Mouse (Mus musculus) embryonic facial prominence, embryonic 13.5 days (tissue): ENCODE data around the gene Cdhr5. TPM values are rescaled to one million over a fixed set of nuclear protein-coding genes. Genes with fewer than 3 reads are reported as not detected.
"Not testable (repeated sequence)": the region's sequence is repeated elsewhere in the genome, so short reads cannot be mapped to it uniquely, and the experiment has no call there.

Source experiments
- ATAC-seq: fragments of 200-750 bp; cut with Nextera tagmentation; 2 replicates; pipeline ENCODE4 v1.8.0; 2017; ENCODE audit warnings: low read depth; ENCODE audit not compliant: insufficient number of reproducible peaks, insufficient read depth, low FRiP score, low TSS enrichment
- H3K27ac ChIP-seq: fragments of 300-500 bp; sonication (generic); 2 replicates; pipeline ENCODE4 v1.5.1; 2015; ENCODE audit warnings: moderate library complexity, mild to moderate bottlenecking, inconsistent platforms
- H3K27me3 ChIP-seq: fragments of 300-500 bp; sonication (generic); 2 replicates; pipeline ENCODE4 v1.6.1; 2015; ENCODE audit warnings: mild to moderate bottlenecking, inconsistent platforms
- H3K36me3 ChIP-seq: fragments of 300-500 bp; sonication (generic); 2 replicates; pipeline ENCODE4 v1.6.1; 2015; ENCODE audit warnings: mild to moderate bottlenecking, inconsistent platforms
- H3K4me1 ChIP-seq: fragments of 300-500 bp; sonication (generic); 2 replicates; pipeline ENCODE4 v1.6.1; 2015; ENCODE audit warnings: inconsistent platforms
- H3K4me2 ChIP-seq: fragments of 300-500 bp; sonication (generic); 2 replicates; pipeline ENCODE4 v1.6.1; 2015; ENCODE audit warnings: moderate library complexity, mild to moderate bottlenecking, inconsistent platforms
- H3K4me3 ChIP-seq: fragments of 300-500 bp; sonication (generic); 2 replicates; pipeline ENCODE4 v1.5.1; 2015; ENCODE audit warnings: mild to moderate bottlenecking, inconsistent platforms
- H3K9ac ChIP-seq: fragments of 300-500 bp; sonication (generic); 2 replicates; pipeline ENCODE4 v1.6.1; 2015; ENCODE audit warnings: mild to moderate bottlenecking, inconsistent platforms
- H3K9me3 ChIP-seq: fragments of 300-500 bp; sonication (generic); 2 replicates; pipeline ENCODE4 v1.6.1; 2016; ENCODE audit warnings: inconsistent platforms
- WGBS: fragments of 180-500 bp; shearing (Covaris S2); methylation state at CpG from one replicate; pipeline ENCODE4 v1.1.7; 2015; ENCODE audit warnings: mixed read lengths; 5-methylcytosine and 5-hydroxymethylcytosine counted together
- polyA plus RNA-seq: library from polyadenylated mRNA; unstranded; fragments of >200 nt; fragmentation: Nextera tagmentation; extraction: Ambion mirVana; gene quantifications from 2 replicates; pipeline ENCODE4 v1.2.1, GENCODE M21; 2015

Cdhr5 gene
- polyA plus RNA-seq, 1 experiment from 2014 or later = not detected

GRCm38 (mm10) chr7:141270631-141271030 lies 6.0 kb downstream of the Cdhr5 start:
- Histone ChIP-seq H3K27me3 (no peaks in the 10 kb centered on the region), H3K9me3 (no peaks in the 10 kb centered on the region)
- 79% methylated on average over 3 of the region's 3 CpGs for WGBS

DNA sequence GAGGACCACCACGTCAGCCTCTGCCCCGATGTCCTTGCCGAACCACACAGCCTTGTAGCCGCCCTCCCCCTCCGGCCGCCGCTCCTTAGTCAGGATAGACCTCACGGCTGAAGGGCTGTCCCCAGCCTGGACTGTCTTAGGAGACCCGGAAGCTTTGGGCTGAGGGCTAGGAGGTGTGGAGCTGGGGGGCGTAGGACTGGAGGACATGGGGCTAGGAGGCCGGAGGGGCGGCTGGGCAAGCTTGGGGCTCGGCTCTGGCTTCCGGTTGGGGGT lies 7.4 kb downstream of the Cdhr5 start:
- WGBS = 84% methylated on average over 14 of the region's 14 CpGs
- H3K27ac ChIP-seq = no peak overlapping the region
- H3K9me3 ChIP-seq = no peaks in the 10 kb centered on the region
- H3K4me3 ChIP-seq = no peak overlapping the region
- H3K4me2 ChIP-seq = no peak overlapping the region
- no peak overlapping the region for H3K9ac ChIP-seq
- H3K4me1 ChIP-seq = peaks cover 19% of the 10 kb centered on the region
- ATAC-seq = no peak
- peaks cover 2% of the 10 kb centered on the region; the same call in 1 of the 2 replicates for H3K36me3 ChIP-seq
- no peaks in the 10 kb centered on the region for H3K27me3 ChIP-seq

More at GRCm38 (mm10) chr7:141270631-141271030, 6.0 kb downstream of the Cdhr5 start:
- H3K4me3 ChIP-seq = no peak overlapping the region
- H3K4me1 ChIP-seq = peaks cover 10% of the 10 kb centered on the region
- no peak overlapping the region for H3K9ac ChIP-seq
- ATAC-seq = no peak
- H3K36me3 ChIP-seq = no peaks in the 10 kb centered on the region
- no peak overlapping the region for H3K4me2 ChIP-seq
- no peak overlapping the region for H3K27ac ChIP-seq

DNA sequence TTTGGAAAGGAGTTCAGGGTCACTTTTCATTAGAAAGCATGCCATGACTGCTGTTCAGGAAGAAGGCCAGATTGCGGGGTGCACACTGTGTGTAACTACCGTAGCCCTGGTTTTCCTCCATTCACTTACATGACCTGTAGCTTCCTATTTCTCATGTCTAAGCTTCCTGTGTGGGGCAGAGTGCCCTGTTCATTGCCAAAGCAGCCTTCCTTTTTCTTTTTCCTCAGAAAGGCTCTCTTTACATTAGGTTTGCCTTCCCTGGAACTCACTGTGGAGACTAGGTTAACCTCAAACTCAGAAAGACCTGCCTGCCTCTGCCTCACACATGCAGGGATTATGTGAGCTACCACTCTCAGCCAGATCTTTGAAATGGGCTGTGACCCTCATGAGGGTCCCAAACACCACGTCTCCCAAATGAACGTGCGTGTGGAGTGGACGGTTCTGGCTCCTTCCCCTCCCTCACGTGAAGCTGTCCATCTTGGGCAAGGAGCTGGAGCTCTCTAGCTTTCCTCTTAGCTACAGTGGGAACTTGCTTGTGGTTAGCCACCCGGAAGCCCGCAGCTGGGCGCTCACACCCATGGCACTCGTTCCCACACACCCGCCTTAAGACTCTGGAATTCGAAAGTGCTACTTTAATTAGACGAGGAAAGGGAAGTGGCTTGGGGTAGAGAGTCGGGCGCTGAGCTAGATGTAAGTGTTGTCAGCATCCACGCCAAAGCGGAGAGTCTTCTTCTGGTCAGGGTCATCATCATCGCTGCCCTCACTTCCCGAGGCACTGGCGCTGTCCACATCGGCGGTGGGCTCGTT lies 7.9 kb downstream of the Cdhr5 start:
- Histone ChIP-seq H3K27me3 (no peaks in the 10 kb centered on the region), H3K4me2 (no peak overlapping the region), H3K4me1 (peaks cover 19% of the 10 kb centered on the region), H3K36me3 (peaks cover 7% of the 10 kb centered on the region), H3K9me3 (no peaks in the 10 kb centered on the region), H3K27ac (no peak overlapping the region), H3K4me3 (no peak overlapping the region), H3K9ac (no peak overlapping the region)
- ATAC-seq = no peak
- WGBS = 76% methylated on average over 24 of the region's 24 CpGs

DNA sequence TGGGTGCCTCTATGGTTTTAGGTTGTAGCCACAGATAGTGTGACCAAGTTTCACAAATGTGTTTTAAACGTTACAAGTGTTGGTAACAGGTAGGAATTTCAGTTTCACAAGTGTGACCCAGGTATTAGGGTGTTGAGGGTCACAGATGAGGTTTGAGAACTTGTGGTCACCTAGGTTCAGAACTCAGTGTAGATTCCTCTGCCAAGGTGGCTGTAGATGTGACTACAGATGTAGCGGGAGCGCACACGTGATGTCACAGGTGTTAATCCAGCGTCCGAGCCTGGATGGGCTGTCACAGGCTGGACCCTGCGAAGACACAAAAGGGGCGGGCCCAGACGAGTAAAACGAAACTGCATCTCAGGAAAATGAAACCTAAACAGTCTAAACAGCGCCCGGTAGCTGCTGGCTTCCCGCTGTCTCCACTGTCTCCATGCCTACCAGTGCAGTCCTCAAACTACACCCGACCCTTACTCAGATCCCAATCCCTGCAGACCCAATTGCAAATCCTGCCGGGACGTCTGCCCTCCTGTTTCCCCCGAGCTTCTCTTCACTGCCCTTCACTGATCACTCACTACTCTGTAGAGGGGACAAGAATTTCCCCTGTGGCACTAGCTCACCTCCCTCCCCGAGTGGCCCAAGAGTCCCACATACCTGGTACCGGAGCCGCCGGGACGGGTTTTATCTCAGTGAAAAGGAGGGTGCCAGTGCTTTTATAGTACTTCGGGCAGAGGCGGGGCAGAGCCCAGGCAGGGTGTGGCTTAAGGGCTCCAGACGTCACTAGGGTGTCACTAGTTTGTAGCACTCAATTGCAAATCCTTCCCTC lies 10.6 kb downstream of the Cdhr5 start, which contains the start of gene Irf7:
Irf7 (minus strand) TSS at position 743 of the 823 bp plus-strand sequence.
- ATAC-seq = no peak
- peaks cover 35% of the 10 kb centered on the region for H3K36me3 ChIP-seq
- no peaks in the 10 kb centered on the region for H3K27me3 ChIP-seq
- no peak within 1 kb of the TSS for H3K27ac ChIP-seq
- peak within 1 kb of the TSS; percentile 76 for H3K9ac ChIP-seq
- 10% methylated on average over 25 of the region's 25 CpGs for WGBS
- H3K4me1 ChIP-seq = peaks cover 19% of the 10 kb centered on the region
- H3K9me3 ChIP-seq = no peaks in the 10 kb centered on the region
- peak within 1 kb of the TSS; percentile 51 for H3K4me3 ChIP-seq
- H3K4me2 ChIP-seq = peak within 1 kb of the TSS; percentile 82

- ATAC-seq = no peak
- H3K4me2 ChIP-seq = peak overlapping the region; percentile 82
- no peaks in the 10 kb centered on the region for H3K27me3 ChIP-seq
- no peak overlapping the region for H3K4me3 ChIP-seq
- H3K36me3 ChIP-seq = peaks cover 40% of the 10 kb centered on the region
- no peak overlapping the region for H3K27ac ChIP-seq
- 41% methylated on average over 11 of the region's 11 CpGs for WGBS
- no peaks in the 10 kb centered on the region for H3K9me3 ChIP-seq
- peaks cover 19% of the 10 kb centered on the region for H3K4me1 ChIP-seq
- 0 out of 2 replicates have a peak overlapping the region, but pooled peaks have one; percentile 3 for H3K9ac ChIP-seq
Observed at GRCm38 (mm10) chr7:141265411-141265738, 11.2 kb downstream of the Cdhr5 start.

DNA sequence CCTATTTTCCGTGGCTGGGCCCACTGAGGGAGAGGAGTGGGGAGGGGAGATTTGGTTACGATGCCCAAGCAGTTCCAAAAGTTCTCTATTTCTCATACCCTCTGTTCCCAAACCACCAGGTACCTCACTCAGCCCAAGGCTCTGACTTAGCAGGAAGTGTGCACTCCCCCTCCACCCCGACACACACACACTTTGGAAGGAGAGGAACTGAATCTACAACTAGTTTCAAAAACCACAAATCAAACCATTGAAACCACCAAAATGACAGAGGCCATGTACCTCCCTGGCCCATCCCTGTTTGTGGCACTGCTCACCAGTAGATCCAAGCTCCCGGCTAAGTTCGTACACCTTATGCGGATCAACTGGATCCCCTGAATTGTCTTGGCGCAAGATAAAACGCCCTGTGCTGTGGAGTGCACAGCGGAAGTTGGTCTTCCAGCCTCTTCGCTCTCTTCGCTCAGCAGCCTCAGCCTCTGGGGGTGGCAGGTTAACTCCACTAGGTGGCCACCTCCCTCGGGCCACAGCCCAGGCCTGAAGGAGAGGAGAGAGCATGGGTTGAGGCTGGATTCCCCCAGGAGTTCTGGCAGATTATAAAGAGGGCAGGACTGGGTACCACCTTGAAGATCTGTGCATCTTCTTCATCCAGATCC lies 11.7 kb downstream of the Cdhr5 start:
- H3K4me2 ChIP-seq = peak overlapping the region; percentile 82
- H3K36me3 ChIP-seq = peaks cover 45% of the 10 kb centered on the region
- no peak for ATAC-seq
- H3K4me3 ChIP-seq = no peak overlapping the region
- 31% methylated on average over 12 of the region's 12 CpGs for WGBS
- H3K9me3 ChIP-seq = no peaks in the 10 kb centered on the region
- no peaks in the 10 kb centered on the region for H3K27me3 ChIP-seq
- H3K9ac ChIP-seq = 0 out of 2 replicates have a peak overlapping the region, but pooled peaks have one; percentile 3
- peaks cover 19% of the 10 kb centered on the region for H3K4me1 ChIP-seq
- no peak overlapping the region for H3K27ac ChIP-seq

DNA sequence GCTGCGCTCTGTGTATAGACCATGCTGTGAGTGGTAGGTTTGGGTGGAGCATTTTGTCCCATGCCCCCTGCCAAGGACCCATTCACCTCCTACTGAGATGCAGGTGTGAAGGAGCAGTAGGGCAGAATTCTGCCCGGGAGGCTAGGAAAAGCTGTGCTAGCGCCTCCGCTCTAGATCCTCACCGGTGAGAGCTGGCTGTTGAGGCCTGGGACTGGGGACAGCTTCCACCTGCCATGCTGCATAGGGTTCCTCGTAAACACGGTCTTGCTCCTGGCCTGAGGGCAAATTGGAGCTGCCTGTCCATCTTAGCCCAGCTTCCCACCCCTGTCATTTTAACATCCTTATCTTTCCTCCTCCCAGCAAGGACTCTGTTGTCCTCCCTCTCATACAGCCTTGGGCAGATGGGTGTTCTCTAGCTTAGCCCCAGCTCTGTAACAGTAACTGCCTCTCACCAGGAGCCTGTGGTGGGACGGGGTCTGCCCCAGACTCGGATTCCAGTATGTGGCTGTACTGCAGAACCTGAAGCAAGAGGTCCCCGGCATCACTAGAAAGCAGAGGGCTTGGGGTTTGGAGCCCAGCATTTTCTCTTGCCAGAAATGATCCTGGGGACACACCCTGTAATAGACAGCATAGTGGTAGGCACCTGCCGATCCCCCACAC lies 12.4 kb downstream of the Cdhr5 start:
- Histone ChIP-seq H3K9me3 (no peaks in the 10 kb centered on the region), H3K27me3 (no peaks in the 10 kb centered on the region), H3K36me3 (peaks cover 52% of the 10 kb centered on the region), H3K4me3 (no peak overlapping the region), H3K4me1 (peaks cover 19% of the 10 kb centered on the region), H3K9ac (no peak overlapping the region), H3K27ac (no peak overlapping the region), H3K4me2 (no peak overlapping the region)
- no peak for ATAC-seq
- WGBS = 70% methylated on average over 11 of the region's 11 CpGs

DNA sequence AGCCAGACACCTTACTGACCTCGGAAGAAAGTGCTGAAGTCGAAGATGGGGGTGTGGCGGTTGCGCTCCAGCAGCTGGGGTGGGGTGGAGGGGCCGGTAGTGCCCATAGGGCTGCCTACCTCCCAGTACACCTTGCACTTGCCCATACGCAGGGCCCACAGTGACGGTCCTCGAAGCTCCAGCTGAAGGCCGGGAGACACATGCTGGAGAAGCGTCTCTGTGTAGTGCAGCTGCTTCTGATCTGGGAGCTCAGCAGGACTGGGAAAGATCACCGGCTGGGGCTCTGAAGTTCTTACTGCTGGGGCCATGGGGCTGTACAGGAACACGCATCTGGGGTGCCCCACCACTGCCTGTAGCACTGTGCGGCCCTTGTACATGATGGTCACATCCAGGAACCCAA lies 12.9 kb downstream of the Cdhr5 start:
- Histone ChIP-seq H3K4me3 (no peak overlapping the region), H3K36me3 (peaks cover 58% of the 10 kb centered on the region)

DNA sequence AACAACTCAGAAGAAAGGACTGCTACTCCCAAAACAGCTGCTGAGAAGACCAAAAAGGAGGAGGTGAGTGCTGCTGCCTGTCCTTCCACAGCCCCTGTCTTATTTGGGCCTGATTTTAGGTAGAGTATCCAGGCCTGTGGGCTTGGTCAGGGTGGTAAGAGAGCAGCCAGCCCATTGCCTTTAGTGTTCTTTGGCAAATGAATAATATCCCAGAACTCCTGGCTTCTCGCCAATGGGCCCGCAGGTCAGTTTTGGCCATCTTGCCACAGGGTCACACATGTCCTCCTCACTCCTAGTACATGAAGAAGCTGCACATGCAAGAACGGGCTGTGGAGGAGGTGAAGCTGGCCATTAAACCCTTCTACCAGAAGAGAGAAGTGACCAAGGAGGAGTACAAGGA lies 15.1 kb downstream of the Cdhr5 start:
- WGBS = 92% methylated on average over 3 of the region's 3 CpGs
- Histone ChIP-seq H3K4me1 (peaks cover 18% of the 10 kb centered on the region), H3K4me2 (no peak overlapping the region)

More for the DNA sequence above, 12.9 kb downstream of the Cdhr5 start:
- Histone ChIP-seq H3K4me2 (no peak overlapping the region), H3K27ac (no peak overlapping the region), H3K4me1 (peaks cover 19% of the 10 kb centered on the region), H3K9ac (no peak overlapping the region), H3K9me3 (no peaks in the 10 kb centered on the region), H3K27me3 (no peaks in the 10 kb centered on the region)
- 88% methylated on average over 13 of the region's 13 CpGs for WGBS
- ATAC-seq = no peak

DNA sequence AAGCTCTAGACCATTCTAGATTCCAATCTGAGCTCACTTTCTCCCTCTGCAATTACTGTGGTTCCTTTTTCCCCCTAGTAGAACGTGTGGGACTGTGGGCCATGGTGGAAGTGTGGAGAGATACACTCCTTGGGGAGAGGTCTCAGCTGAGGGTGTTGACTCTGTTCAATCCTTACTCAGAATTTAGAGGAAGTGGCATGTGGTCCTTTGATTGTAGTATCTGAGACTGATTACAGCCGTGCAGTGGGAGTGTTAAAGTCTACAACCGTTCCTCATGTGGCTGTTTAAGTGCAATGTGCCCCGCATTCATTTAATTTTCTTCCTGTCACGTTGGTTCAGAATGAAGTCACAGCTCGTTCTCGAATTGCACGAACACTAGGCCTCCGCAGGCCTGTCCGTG lies 20.4 kb downstream of the Cdhr5 start:
- H3K4me2 ChIP-seq = no peak overlapping the region
- H3K4me1 ChIP-seq = no peaks in the 10 kb centered on the region
- ATAC-seq = no peak
- H3K4me3 ChIP-seq = no peak overlapping the region
- H3K9me3 ChIP-seq = no peaks in the 10 kb centered on the region
- no peak overlapping the region for H3K9ac ChIP-seq
- H3K27ac ChIP-seq = no peak overlapping the region
- H3K27me3 ChIP-seq = no peaks in the 10 kb centered on the region
- 88% methylated on average over 10 of the region's 10 CpGs for WGBS
- H3K36me3 ChIP-seq = peaks cover 95% of the 10 kb centered on the region

More for the DNA sequence above, 15.1 kb downstream of the Cdhr5 start:
- no peak overlapping the region for H3K9ac ChIP-seq
- ATAC-seq = no peak
- H3K9me3 ChIP-seq = no peaks in the 10 kb centered on the region
- peaks cover 79% of the 10 kb centered on the region for H3K36me3 ChIP-seq
- no peak overlapping the region for H3K4me3 ChIP-seq
- no peak overlapping the region for H3K27ac ChIP-seq
- no peaks in the 10 kb centered on the region for H3K27me3 ChIP-seq

GRCm38 (mm10) chr7:141250486-141250885 lies 26.1 kb downstream of the Cdhr5 start:
- ATAC-seq, H3K4me2 ChIP-seq, H3K27me3 ChIP-seq, H3K4me3 ChIP-seq, H3K27ac ChIP-seq, H3K9ac ChIP-seq, H3K4me1 ChIP-seq, H3K9me3 ChIP-seq: not testable (repeated sequence)
- WGBS = 89% methylated on average over 4 of the region's 4 CpGs
- peaks cover 95% of the 10 kb centered on the region for H3K36me3 ChIP-seq
